8 mouse cellular contexts compared by ENCODE assay signal in genomic region chr3:103129367-103130159, GRCm38 (mm10). TPM values are rescaled to one million over a fixed set of nuclear protein-coding genes. Genes with fewer than 3 reads are reported as not detected.
DNase-seq lines count a peak whose midpoint lies in the region; ATAC-seq and TF ChIP-seq lines count a peak whose summit lies in the region.

No protein-coding gene starts in this region.

- 0 out of 2 replicates have a peak overlapping the region, but pooled peaks have one; percentile 46 for H3K9ac ChIP-seq in heart, embryonic 11.5 days (ENCODE audit: low read depth, low read length)
- H3K9ac ChIP-seq in liver, adult 2 months (ENCODE audit: low read depth, low read length) = no peak overlapping the region

- peak; percentile 97 for ATAC-seq in heart, embryonic 11.5 days (replicated peaks; ENCODE audit: insufficient number of reproducible peaks, low FRiP score, low TSS enrichment)

- no peak for TF ChIP-seq POLR2A in liver, adult 2 months (IDR thresholded peaks at IDR 0.05; ENCODE audit: extremely low read depth, insufficient read depth, low read length)

- peaks cover 8% of the 10 kb centered on the region for H3K4me1 ChIP-seq in heart, embryonic 11.5 days (ENCODE audit: control insufficient read depth, insufficient read depth, low read length)
- no peaks in the 10 kb centered on the region; the same call in 1 of the 2 replicates for H3K4me1 ChIP-seq in liver, adult 2 months (ENCODE audit: control insufficient read depth, insufficient read depth, low read length)

- H3K36me3 ChIP-seq in heart, embryonic 11.5 days (ENCODE audit: control insufficient read depth, insufficient read depth, low read length) = no peaks in the 10 kb centered on the region
- no peaks in the 10 kb centered on the region for H3K36me3 ChIP-seq in liver, adult 2 months (ENCODE audit: control insufficient read depth, insufficient read depth, low read length)

- no peak for DNase-seq in heart, adult 9 months (ENCODE audit: low spot score in 2 of 2)
- DNase-seq in spleen, adult 12 weeks (ENCODE audit: low spot score) = peak; percentile 69
- no peak for DNase-seq in spleen, adult 18-20 months
- no peak for DNase-seq in liver, adult 2 months (ENCODE audit: extremely low read depth, low read depth, low spot score)
- peak; percentile 23 for DNase-seq in yolk sac, embryonic 10.5 days (ENCODE audit: low spot score)
- DNase-seq in adrenal gland, postnatal 14 days = no peak
- no peak for DNase-seq in thymus, postnatal 0 days (ENCODE audit: low spot score)

- 65% methylated on average over 8 of the region's 8 CpGs for WGBS in heart, embryonic 11.5 days (ENCODE audit: insufficient replicate concordance)
- WGBS in liver, adult 2 months = 78% methylated on average over 8 of the region's 8 CpGs

- H3K27me3 ChIP-seq in heart, embryonic 11.5 days (ENCODE audit: control insufficient read depth, insufficient read depth, low read length) = no peaks in the 10 kb centered on the region
- no peaks in the 10 kb centered on the region for H3K27me3 ChIP-seq in liver, adult 2 months (ENCODE audit: control insufficient read depth, insufficient read depth, low read length)

- H3K4me2 ChIP-seq in heart, embryonic 11.5 days = peak overlapping the region; percentile 55

- H3K9me3 ChIP-seq in heart, embryonic 11.5 days (replicated peaks; ENCODE audit: control insufficient read depth, low read length) = no peaks in the 10 kb centered on the region

- no peak for TF ChIP-seq CTCF in liver, adult 2 months (IDR thresholded peaks at IDR 0.05; ENCODE audit: low read depth, low read length)

- H3K79me2 ChIP-seq in liver, adult 2 months (ENCODE audit: control insufficient read depth, insufficient read depth, low read length) = no peaks in the 10 kb centered on the region

- H3K27ac ChIP-seq in heart, embryonic 11.5 days (ENCODE audit: low read depth, low read length) = peak overlapping the region; percentile 82
- peak overlapping the region; percentile 51; the same call in 1 of the 2 replicates for H3K27ac ChIP-seq in liver, adult 2 months (replicated peaks; ENCODE audit: insufficient read depth, low read depth, low read length)

- H3K4me3 ChIP-seq in heart, embryonic 11.5 days (ENCODE audit: low read depth, low read length) = no peak overlapping the region
- no peak overlapping the region for H3K4me3 ChIP-seq in liver, adult 2 months (ENCODE audit: insufficient read depth, low read depth, low read length)

RNA-seq across cellular contexts. Expression of gene Dennd2c, which starts 27.2 kb away (rescaled TPM):
- polyA plus RNA-seq in heart, embryonic 11.5 days (2014; fragmentation: Nextera tagmentation; extraction: Ambion mirVana) = 5.0 TPM in 2 replicates
- 0.47 and 0.55 TPM in 2 replicates for total RNA-seq in liver, adult 2 months (2014; rRNA removed)
- polyA plus RNA-seq in liver, adult 2 months (2012; rRNA removed) = 0.07 and 0.09 TPM in 2 replicates
- total RNA-seq in adrenal gland, postnatal 14 days (2021) = 2.0 and 3.0 TPM in 2 replicates
- polyA plus RNA-seq in thymus, postnatal 0 days (2015; fragmentation: Nextera tagmentation; extraction: Ambion mirVana) = 7.4 and 7.8 TPM in 2 replicates

RNA-seq across cellular contexts. Expression of gene Bcas2, which starts 41.9 kb away (rescaled TPM):
- 141 and 157 TPM in 2 replicates for polyA plus RNA-seq in heart, embryonic 11.5 days (2014; fragmentation: Nextera tagmentation; extraction: Ambion mirVana)
- total RNA-seq in liver, adult 2 months (2014; rRNA removed) = 28.3 and 28.7 TPM in 2 replicates
- polyA plus RNA-seq in liver, adult 2 months (2012; rRNA removed) = 13.4 and 15.9 TPM in 2 replicates
- 50.4 and 54.4 TPM in 2 replicates for total RNA-seq in adrenal gland, postnatal 14 days (2021)
- 168 and 172 TPM in 2 replicates for polyA plus RNA-seq in thymus, postnatal 0 days (2015; fragmentation: Nextera tagmentation; extraction: Ambion mirVana)

RNA-seq across cellular contexts. Expression of gene Ampd1, which starts 55.7 kb away (rescaled TPM):
- polyA plus RNA-seq in heart, embryonic 11.5 days (2014; fragmentation: Nextera tagmentation; extraction: Ambion mirVana) = 0.62 TPM in 1 of 2 replicates, not detected in the other
- 0.46 TPM in 1 of 2 replicates, not detected in the other for total RNA-seq in liver, adult 2 months (2014; rRNA removed)
- not detected in 2 replicates for polyA plus RNA-seq in liver, adult 2 months (2012; rRNA removed)
- 0.56 TPM in 1 of 2 replicates, not detected in the other for total RNA-seq in adrenal gland, postnatal 14 days (2021)
- polyA plus RNA-seq in thymus, postnatal 0 days (2015; fragmentation: Nextera tagmentation; extraction: Ambion mirVana) = 20.8 and 22.8 TPM in 2 replicates

Comparison
In these comparisons a context has a peak if more than half of its experiments do, and no peak if none do; other contexts are left out.
1. DNase-seq: peak in spleen, adult 12 weeks (single experiment) and yolk sac, embryonic 10.5 days (single experiment); none in heart, adult 9 months (0 of 2), spleen, adult 18-20 months (0 of 2), liver, adult 2 months (single experiment), adrenal gland, postnatal 14 days (single experiment) and thymus, postnatal 0 days (single experiment).
2. RNA of gene Ampd1, which starts 55.7 kb away (polyA plus RNA-seq): 20.8 to 22.8 TPM in thymus, postnatal 0 days; 0.62 TPM in heart, embryonic 11.5 days and not detected in liver, adult 2 months; every median in the first group is over 10 times any median in the second.